Mouse (Mus musculus) embryonic facial prominence, embryonic 11.5 days (tissue): ENCODE data around the gene Dgki. TPM values are rescaled to one million over a fixed set of nuclear protein-coding genes. Genes with fewer than 3 reads are reported as not detected.

Source experiments
- ATAC-seq: fragments of 200-750 bp; cut with Nextera tagmentation; replicated peaks from 2 replicates; pipeline ENCODE4 v1.8.0; 2017; ENCODE audit warnings: low read depth; ENCODE audit not compliant: insufficient number of reproducible peaks, low FRiP score, low TSS enrichment
- DNase-seq: peaks from one replicate; pipeline ENCODE4 v3.0.0-alpha.2; 2015; ENCODE audit warnings: low spot score
- H3K27ac ChIP-seq: fragments of 300-500 bp; sonication (generic); replicated peaks from 2 replicates; pipeline ENCODE4 v1.5.1; 2014; ENCODE audit warnings: mild to moderate bottlenecking, low read depth, low read length, control low read depth
- H3K27me3 ChIP-seq: fragments of 300-500 bp; sonication (generic); 2 replicates; pipeline ENCODE4 v1.6.1; 2014; ENCODE audit warnings: mild to moderate bottlenecking, low read length, moderate library complexity, mixed read lengths; ENCODE audit not compliant: control insufficient read depth, insufficient read depth
- H3K36me3 ChIP-seq: fragments of 300-500 bp; sonication (generic); replicated peaks from 2 replicates; pipeline ENCODE4 v1.6.1; 2014; ENCODE audit warnings: low read depth, mild to moderate bottlenecking, low read length, moderate library complexity, mixed read lengths; ENCODE audit not compliant: control insufficient read depth, insufficient read depth
- H3K4me1 ChIP-seq: fragments of 300-500 bp; sonication (generic); 2 replicates; pipeline ENCODE4 v1.6.1; 2014; ENCODE audit warnings: low read length, mixed read lengths; ENCODE audit not compliant: control insufficient read depth, insufficient read depth
- H3K4me2 ChIP-seq: fragments of 300-500 bp; sonication (generic); 2 replicates; pipeline ENCODE4 v1.6.1; 2014; ENCODE audit warnings: low read depth, mild to moderate bottlenecking, control low read depth, low read length, moderate library complexity
- H3K4me3 ChIP-seq: fragments of 300-500 bp; sonication (generic); 2 replicates; pipeline ENCODE4 v1.5.1; 2014; ENCODE audit warnings: low read depth, low read length, control low read depth
- H3K9ac ChIP-seq: fragments of 300-500 bp; sonication (generic); replicated peaks from 2 replicates; pipeline ENCODE4 v1.6.1; 2014; ENCODE audit warnings: mild to moderate bottlenecking, control low read depth, low read length
- H3K9me3 ChIP-seq: fragments of 300-500 bp; sonication (generic); replicated peaks from 2 replicates; pipeline ENCODE4 v1.6.1; 2016; ENCODE audit warnings: mild to moderate bottlenecking, low read length, inconsistent platforms, mixed read lengths; ENCODE audit not compliant: control insufficient read depth
- WGBS: fragments of 180-500 bp; shearing (Covaris S2); extraction: QIAGEN DNeasy Blood & Tissue Kit; methylation state at CpG from one replicate; pipeline ENCODE4 v1.1.7; 2014; 5-methylcytosine and 5-hydroxymethylcytosine counted together
- polyA plus RNA-seq: library from polyadenylated mRNA; unstranded; fragments of >200 nt; fragmentation: Nextera tagmentation; extraction: Ambion mirVana; gene quantifications from 2 replicates; pipeline ENCODE4 v1.2.1, GENCODE M21; 2014

Dgki gene
- polyA plus RNA-seq, 1 experiment from 2014 or later = 1.0 TPM

DNA sequence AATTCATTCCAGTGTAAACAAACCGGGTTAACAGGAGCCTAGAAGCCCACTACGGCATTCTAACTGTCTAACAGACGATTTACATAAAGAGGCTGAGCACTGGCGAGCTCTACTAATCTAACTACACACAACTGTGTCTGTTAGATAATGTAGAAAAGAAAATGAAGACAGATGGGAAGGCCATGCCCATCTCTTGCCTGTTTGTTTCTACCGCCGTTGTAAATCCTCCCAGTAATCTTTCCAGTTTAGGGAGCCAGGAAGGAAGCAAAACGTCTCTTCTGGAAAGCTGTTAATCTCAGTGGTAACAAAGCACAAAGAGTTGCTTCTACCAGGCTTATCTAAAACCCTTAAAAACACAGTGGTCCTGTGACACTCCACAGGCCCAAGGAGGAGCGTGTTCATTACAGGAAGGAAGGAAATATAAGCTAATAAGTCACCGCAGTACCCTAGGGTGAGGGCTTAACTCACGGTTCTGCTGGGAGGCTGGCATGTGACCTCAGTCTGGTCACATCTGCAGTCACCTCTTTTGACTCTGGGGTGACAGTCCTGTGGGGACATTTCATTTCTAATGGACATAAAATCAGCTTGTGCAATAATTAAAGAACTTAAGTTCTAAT, 235.7 kb downstream of the Dgki start:
- Histone ChIP-seq H3K9me3 (no peaks in the 10 kb centered on the region), H3K4me1 (no peaks in the 10 kb centered on the region), H3K9ac (no peak overlapping the region), H3K4me2 (no peak overlapping the region), H3K27ac (no peak overlapping the region), H3K4me3 (no peak overlapping the region), H3K36me3 (no peaks in the 10 kb centered on the region), H3K27me3 (no peaks in the 10 kb centered on the region)
- DNase-seq (no peak), ATAC-seq (no peak)
- WGBS = 51% methylated on average over 10 of the region's 10 CpGs

DNA sequence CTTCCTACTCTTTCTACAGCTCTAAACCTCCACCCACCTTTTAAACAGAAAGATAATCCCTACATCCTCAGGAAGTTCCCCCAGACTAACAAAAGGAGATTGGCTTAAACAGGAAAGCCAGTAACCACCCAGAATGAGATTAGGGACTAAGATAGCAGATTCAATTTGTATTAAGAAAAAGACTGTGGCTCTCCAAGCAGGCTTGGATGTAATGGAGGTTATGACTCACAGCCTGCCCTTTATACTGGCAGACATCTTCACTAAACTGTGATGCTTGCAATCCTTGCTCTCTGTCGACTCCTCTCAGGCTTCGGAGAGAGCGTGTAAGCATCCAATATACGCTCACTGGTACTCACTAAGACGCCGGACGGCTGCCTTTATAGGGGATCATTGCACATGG, 236.7 kb downstream of the Dgki start:
- DNase-seq = no peak
- no peak overlapping the region for H3K9ac ChIP-seq
- H3K9me3 ChIP-seq = no peaks in the 10 kb centered on the region
- H3K27ac ChIP-seq = no peak overlapping the region
- no peaks in the 10 kb centered on the region for H3K4me1 ChIP-seq
- H3K4me2 ChIP-seq = no peak overlapping the region
- no peaks in the 10 kb centered on the region for H3K36me3 ChIP-seq
- WGBS = 95% methylated on average over 7 of the region's 7 CpGs
- H3K4me3 ChIP-seq = no peak overlapping the region
- no peaks in the 10 kb centered on the region for H3K27me3 ChIP-seq
- ATAC-seq = no peak

DNA sequence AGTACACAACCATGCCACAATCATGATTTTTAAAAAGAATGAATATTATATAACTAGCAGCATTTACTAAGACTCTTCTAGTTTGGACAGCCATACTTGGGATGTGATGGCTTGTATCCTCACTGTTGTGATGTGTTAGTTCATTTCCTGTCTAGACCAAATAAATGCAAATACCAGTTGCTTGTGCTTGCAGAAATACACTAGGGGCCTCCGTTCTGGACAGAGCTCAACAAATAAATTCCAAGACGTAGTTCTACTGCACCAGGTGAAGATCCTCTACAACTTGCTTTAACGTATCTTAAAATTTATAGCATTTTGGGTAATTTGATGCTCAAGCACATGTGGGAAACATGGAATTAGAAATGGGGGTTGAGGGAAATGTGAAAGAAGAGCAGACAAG, 239.9 kb downstream of the Dgki start:
- H3K27me3 ChIP-seq = no peaks in the 10 kb centered on the region
- no peak overlapping the region for H3K27ac ChIP-seq
- 90% methylated on average over 3 of the region's 3 CpGs for WGBS
- no peaks in the 10 kb centered on the region for H3K9me3 ChIP-seq
- no peak overlapping the region for H3K9ac ChIP-seq
- H3K4me2 ChIP-seq = no peak overlapping the region
- no peak for DNase-seq
- H3K4me1 ChIP-seq = no peaks in the 10 kb centered on the region
- H3K4me3 ChIP-seq = no peak overlapping the region
- ATAC-seq = no peak
- H3K36me3 ChIP-seq = no peaks in the 10 kb centered on the region

DNA sequence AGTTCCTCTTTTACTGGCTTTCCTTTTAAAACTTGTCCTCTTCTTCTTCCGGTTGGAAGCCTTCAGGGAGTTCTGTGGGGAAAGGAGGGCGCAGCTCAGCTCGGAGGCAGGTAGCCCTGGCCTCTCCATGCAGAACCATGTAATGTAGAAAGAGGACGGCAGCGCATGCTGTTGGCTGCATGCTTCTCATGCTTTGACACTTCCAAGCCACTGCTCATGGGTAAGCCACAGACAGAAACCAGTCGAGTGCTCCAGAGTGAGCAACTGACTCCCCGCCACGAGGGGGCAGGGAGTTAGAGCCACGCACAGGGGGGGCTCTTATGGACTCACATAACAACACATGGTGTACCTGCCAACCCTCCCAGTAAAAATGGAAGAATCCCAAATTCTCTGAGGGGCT, 242.0 kb downstream of the Dgki start:
- H3K27me3 ChIP-seq = no peaks in the 10 kb centered on the region
- H3K27ac ChIP-seq = no peak overlapping the region
- 88% methylated on average over 9 of the region's 9 CpGs for WGBS
- H3K9ac ChIP-seq = no peak overlapping the region
- H3K9me3 ChIP-seq = no peaks in the 10 kb centered on the region
- no peaks in the 10 kb centered on the region for H3K36me3 ChIP-seq
- H3K4me1 ChIP-seq = no peaks in the 10 kb centered on the region
- no peak overlapping the region for H3K4me2 ChIP-seq
- ATAC-seq (no peak), DNase-seq (no peak)
- H3K4me3 ChIP-seq = no peak overlapping the region

DNA sequence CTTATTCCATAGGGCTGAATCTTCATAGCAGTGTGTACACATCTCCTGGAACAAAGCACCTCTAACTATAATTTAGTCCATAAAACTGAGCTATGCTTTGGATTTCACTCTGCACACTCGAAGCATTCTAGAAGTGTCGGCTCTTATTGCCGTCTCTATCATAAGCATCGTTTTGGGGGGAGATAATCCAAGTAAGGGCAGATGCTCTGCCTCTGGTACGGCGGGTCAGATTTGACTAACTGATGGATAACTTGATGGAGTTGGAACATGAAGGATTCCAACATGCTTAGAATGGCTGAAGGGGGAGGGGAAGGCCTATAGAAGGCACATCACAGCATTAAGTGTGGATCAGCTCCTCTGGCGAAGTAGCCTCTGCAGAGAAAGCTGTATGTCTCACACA, 242.4 kb downstream of the Dgki start:
- Histone ChIP-seq H3K27ac (no peak overlapping the region), H3K9me3 (no peaks in the 10 kb centered on the region), H3K9ac (no peak overlapping the region), H3K36me3 (no peaks in the 10 kb centered on the region), H3K4me2 (no peak overlapping the region), H3K4me1 (no peaks in the 10 kb centered on the region), H3K4me3 (no peak overlapping the region), H3K27me3 (no peaks in the 10 kb centered on the region)
- DNase-seq (no peak), ATAC-seq (no peak)
- 95% methylated on average over 7 of the region's 7 CpGs for WGBS

DNA sequence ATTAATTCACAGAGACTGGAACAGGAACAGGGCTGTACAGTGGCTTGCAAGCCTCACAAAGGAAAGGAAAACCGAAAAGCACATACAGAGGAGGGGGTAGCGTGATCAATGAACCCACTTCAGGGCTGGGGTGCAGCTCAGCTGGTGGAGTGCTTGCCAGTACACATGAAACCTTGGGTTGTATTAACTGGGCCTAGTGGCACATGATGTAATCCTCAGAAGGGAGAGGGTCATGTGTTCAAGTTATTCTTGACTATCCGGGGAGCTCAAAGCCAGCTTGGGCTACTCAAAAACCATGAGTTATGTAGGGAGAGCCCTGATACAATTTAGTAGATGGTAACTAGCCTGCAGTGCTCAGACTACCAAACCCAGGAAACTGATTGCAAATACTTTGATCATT, 244.3 kb downstream of the Dgki start:
- Histone ChIP-seq H3K9ac (no peak overlapping the region), H3K4me1 (no peaks in the 10 kb centered on the region), H3K9me3 (no peaks in the 10 kb centered on the region), H3K36me3 (no peaks in the 10 kb centered on the region), H3K4me2 (no peak overlapping the region), H3K27ac (no peak overlapping the region), H3K4me3 (no peak overlapping the region), H3K27me3 (no peaks in the 10 kb centered on the region)
- DNase-seq (no peak), ATAC-seq (no peak)
- WGBS = 91% methylated on average over 3 of the region's 3 CpGs

DNA sequence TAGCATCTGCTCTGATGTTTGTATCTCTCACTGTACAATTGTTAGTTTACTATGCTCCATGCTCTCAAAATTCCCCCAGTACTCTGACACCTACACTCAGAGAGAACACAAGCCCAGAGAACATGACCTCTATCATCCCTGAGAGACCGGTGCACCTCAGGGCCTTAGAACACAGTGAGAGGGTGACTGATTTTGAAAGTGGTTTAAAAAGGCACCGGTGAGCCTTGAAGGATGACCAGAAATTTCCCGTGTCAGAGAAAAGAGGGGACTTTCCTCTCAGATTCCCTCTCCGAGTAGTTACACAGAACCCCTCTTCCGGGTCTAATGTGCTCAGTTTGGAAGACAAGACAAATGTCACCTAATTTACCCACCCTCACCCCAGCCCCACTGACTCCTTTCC, 244.9 kb downstream of the Dgki start:
- no peak for DNase-seq
- Histone ChIP-seq H3K4me2 (no peak overlapping the region), H3K4me1 (no peaks in the 10 kb centered on the region), H3K9ac (no peak overlapping the region), H3K27ac (no peak overlapping the region), H3K36me3 (no peaks in the 10 kb centered on the region), H3K9me3 (no peaks in the 10 kb centered on the region), H3K27me3 (no peaks in the 10 kb centered on the region), H3K4me3 (no peak overlapping the region)
- no peak for ATAC-seq
- 75% methylated on average over 5 of the region's 5 CpGs for WGBS

- Histone ChIP-seq H3K9ac (no peak overlapping the region), H3K9me3 (no peaks in the 10 kb centered on the region), H3K27ac (no peak overlapping the region), H3K4me2 (no peak overlapping the region), H3K36me3 (no peaks in the 10 kb centered on the region), H3K4me1 (no peaks in the 10 kb centered on the region), H3K27me3 (no peaks in the 10 kb centered on the region), H3K4me3 (no peak overlapping the region)
- WGBS = 48% methylated on average over 6 of the region's 6 CpGs
- DNase-seq (peak; percentile 81), ATAC-seq (no peak)
Measured at GRCm38 (mm10) chr6:37054435-37055020, 245.5 kb downstream of the Dgki start.
